Mouse (Mus musculus) heart, adult 18-20 months (tissue): Measurements from ENCODE around the gene Glp1r. TPM values are rescaled to one million over a fixed set of nuclear protein-coding genes. Genes with fewer than 3 reads are reported as not detected.

Source experiments
- microRNA-seq, 2 experiments: library from miRNA; unstranded; fragments of <30 nt; microRNA quantifications; one replicate each; pipeline ENCODE4 v1.2.0; 2022
- total RNA-seq, 2 experiments: library from RNA; stranded (reverse); gene quantifications; 2 replicates each; pipeline ENCODE4 v1.2.3; 2021

Gene Glp1r
- total RNA-seq, 2 experiments from 2014 or later, result 0.12 to 0.41 TPM

Small RNA genes lying within 50 kb of the gene (microRNA-seq; reads per million reads assigned to microRNA genes)
- 0 reads per million in 2 experiments for gene Gm24026

Other genes with a start within 250 kb of the Glp1r start
- not detected for gene Umodl1, start 52.8 kb downstream of the Glp1r start, total RNA-seq
- gene Abcg1, start 155.9 kb downstream of the Glp1r start, total RNA-seq, result 1 to 10 TPM; 7.9 to 8.9 TPM
- not detected for gene Tff3, start 227.8 kb downstream of the Glp1r start, total RNA-seq
- gene Tff2, start 242.5 kb downstream of the Glp1r start, total RNA-seq, result not detected